Comparison of ENCODE assay signal across 8 mouse cellular contexts in the genomic region with DNA sequence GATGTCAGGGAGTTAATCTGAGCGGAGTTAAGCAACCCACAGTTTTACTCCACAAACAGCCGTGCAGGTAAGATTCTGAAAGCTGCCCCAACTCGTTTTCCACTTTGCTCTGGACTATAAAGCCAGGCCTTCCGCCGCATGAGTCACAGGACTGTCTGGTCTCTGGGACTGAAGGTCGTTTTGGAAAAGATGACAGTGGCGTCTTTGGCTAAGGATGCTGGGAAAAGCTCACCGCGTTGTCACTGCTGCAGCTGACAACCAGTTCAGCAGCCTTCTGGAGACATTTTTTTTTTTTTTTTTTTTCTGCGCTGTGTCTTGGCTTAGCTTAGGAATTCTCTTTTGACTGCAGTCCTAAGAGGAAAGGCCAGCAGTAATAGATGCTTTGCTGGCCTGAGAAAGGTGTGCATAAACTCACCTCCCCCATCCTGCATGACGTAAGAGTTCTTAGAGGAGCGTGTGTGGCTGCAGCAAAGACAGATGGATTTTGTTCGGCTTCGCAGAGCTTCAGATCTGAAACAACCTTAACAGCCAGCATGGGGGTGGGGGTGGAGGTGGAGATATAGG. TPM values are rescaled to one million over a fixed set of nuclear protein-coding genes. Genes with fewer than 3 reads are reported as not detected.
A peak's percentile ranks its signal among the peaks of the same experiment; 100 is the strongest.
DNase-seq lines count a peak whose midpoint lies in the region; ATAC-seq and TF ChIP-seq lines count a peak whose summit lies in the region.

No protein-coding gene starts in this region.

- TF ChIP-seq CTCF in cerebellum, adult 2 months (IDR thresholded peaks at IDR 0.05; ENCODE audit: borderline replicate concordance, insufficient read depth, low read depth, low read length) = no peak

- no peaks in the 10 kb centered on the region for H3K36me3 ChIP-seq in forebrain, embryonic 12.5 days (replicated peaks)
- H3K36me3 ChIP-seq in midbrain, embryonic 14.5 days (ENCODE audit: control insufficient read depth, insufficient read depth, low read length) = no peaks in the 10 kb centered on the region

- no peak; the same call in 1 of the 2 replicates for TF ChIP-seq POLR2A in cerebellum, adult 2 months (IDR thresholded peaks at IDR 0.05; ENCODE audit: borderline replicate concordance, insufficient read depth, low read length)

- no peaks in the 10 kb centered on the region for H3K27me3 ChIP-seq in cerebellum, adult 2 months (ENCODE audit: control insufficient read depth, insufficient read depth, low read length)
- no peaks in the 10 kb centered on the region for H3K27me3 ChIP-seq in forebrain, embryonic 12.5 days
- H3K27me3 ChIP-seq in midbrain, embryonic 14.5 days (ENCODE audit: control insufficient read depth, insufficient read depth, low read length) = no peaks in the 10 kb centered on the region

- no peak overlapping the region for H3K9ac ChIP-seq in forebrain, embryonic 12.5 days
- H3K9ac ChIP-seq in midbrain, embryonic 14.5 days (replicated peaks; ENCODE audit: low read length) = no peak overlapping the region; the same call in 1 of the 2 replicates

- WGBS in cerebellum, adult 2 months = 13% methylated on average over 14 of the region's 14 CpGs
- 53% methylated on average over 14 of the region's 14 CpGs for WGBS in forebrain, embryonic 12.5 days
- 51% methylated on average over 14 of the region's 14 CpGs for WGBS in midbrain, embryonic 14.5 days

- ATAC-seq in forebrain, embryonic 12.5 days (ENCODE audit: low FRiP score) = no peak
- no peak for ATAC-seq in midbrain, embryonic 14.5 days (ENCODE audit: low FRiP score, low TSS enrichment)
- ATAC-seq in erythroblast, adult 5-6 weeks (replicated peaks; ENCODE audit: low FRiP score, poor library complexity, severe bottlenecking) = no peak

- peak; percentile 57 to 75 for DNase-seq in cerebellum, adult 2 months
- DNase-seq in cerebellum, adult 11-12 months = no peak
- peak; percentile 54 for DNase-seq in right cerebral cortex, adult 18-20 months
- no peak for DNase-seq in right cerebral cortex, postnatal 36 days (ENCODE audit: low spot score in 2 of 2)
- peak; percentile 58 for DNase-seq in kidney, adult 18-20 months
- DNase-seq in midbrain, embryonic 14.5 days = peak; percentile 58

- H3K4me1 ChIP-seq in cerebellum, adult 2 months (ENCODE audit: control insufficient read depth, insufficient read depth, low read length) = peaks cover 10% of the 10 kb centered on the region; the same call in 1 of the 2 replicates
- peaks cover 31% of the 10 kb centered on the region for H3K4me1 ChIP-seq in forebrain, embryonic 12.5 days
- H3K4me1 ChIP-seq in midbrain, embryonic 14.5 days (ENCODE audit: control insufficient read depth, insufficient read depth, low read length) = peaks cover 16% of the 10 kb centered on the region

- H3K4me2 ChIP-seq in forebrain, embryonic 12.5 days = no peak overlapping the region
- peak overlapping the region; percentile 2 for H3K4me2 ChIP-seq in midbrain, embryonic 14.5 days (ENCODE audit: low read length)

- peak overlapping the region; percentile 76 for H3K27ac ChIP-seq in cerebellum, adult 2 months (ENCODE audit: insufficient read depth, low read length)
- peak overlapping the region; percentile 27; the same call in 1 of the 2 replicates for H3K27ac ChIP-seq in forebrain, embryonic 12.5 days
- H3K27ac ChIP-seq in midbrain, embryonic 14.5 days (replicated peaks; ENCODE audit: low read depth, low read length) = peak overlapping the region; percentile 62

- H3K4me3 ChIP-seq in cerebellum, adult 2 months (replicated peaks; ENCODE audit: insufficient read depth, low read depth, low read length) = peak overlapping the region; percentile 6
- no peak overlapping the region for H3K4me3 ChIP-seq in forebrain, embryonic 12.5 days (replicated peaks)
- no peak overlapping the region for H3K4me3 ChIP-seq in midbrain, embryonic 14.5 days (replicated peaks; ENCODE audit: low read depth, low read length)

- H3K9me3 ChIP-seq in forebrain, embryonic 12.5 days = no peaks in the 10 kb centered on the region
- no peaks in the 10 kb centered on the region for H3K9me3 ChIP-seq in midbrain, embryonic 14.5 days (ENCODE audit: control insufficient read depth, low read length)

RNA-seq across cellular contexts. Expression of a gene that starts 47.7 kb away (rescaled TPM):
- 49.2 and 50.5 TPM in 2 replicates for polyA plus RNA-seq in cerebellum, adult 2 months (2012; rRNA removed)
- polyA plus RNA-seq in forebrain, embryonic 12.5 days (2016; fragmentation: Nextera tagmentation; extraction: Ambion mirVana) = 69.4 and 78.8 TPM in 2 replicates
- 35.9 and 49.8 TPM in 2 replicates for polyA plus RNA-seq in midbrain, embryonic 14.5 days (2014; fragmentation: Nextera tagmentation; extraction: Ambion mirVana)
- total RNA-seq in erythroblast, adult 5-6 weeks (2015; ENCODE audit: low replicate concordance) = 125 and 149 TPM in 2 replicates
- 546 and 581 TPM in 2 replicates for total RNA-seq in erythroblast, adult 5-6 weeks (2017; ENCODE audit: low replicate concordance)

Comparison
In these comparisons a context has a peak if more than half of its experiments do, and no peak if none do; other contexts are left out.
1. DNase-seq: peak in cerebellum, adult 2 months (2 of 2), right cerebral cortex, adult 18-20 months (single experiment), kidney, adult 18-20 months (single experiment) and midbrain, embryonic 14.5 days (single experiment); none in cerebellum, adult 11-12 months (single experiment) and right cerebral cortex, postnatal 36 days (0 of 2).
2. Peak in every context shown above with its lines, with median percentiles within 50 percentile points of each other: H3K27ac ChIP-seq.